Mouse (Mus musculus): ENCODE measurements around the gene Ralgps1.

- TF ChIP-seq CTCF (IDR thresholded peaks at IDR 0.05; ENCODE audit: borderline replicate concordance, control insufficient read depth, extremely low read depth, insufficient read depth, low read length, poor library complexity) (no peak), POLR2A (IDR thresholded peaks at IDR 0.05; ENCODE audit: control insufficient read depth, extremely low read depth, insufficient read depth, low read length, poor library complexity) (no peak)
Observed at GRCm38 (mm10) chr2:33084221-33084620, 287.1 kb downstream of the Ralgps1 start.

Data from thymus, adult 2 months (tissue).